Mouse (Mus musculus) cerebellum, adult 9-11 months (tissue): ENCODE results near the gene Cux1.
A peak's percentile ranks its signal among the peaks of the same experiment; 100 is the strongest.

Source experiments
- DNase-seq: peaks from one replicate; pipeline ENCODE4 v3.0.0; 2022

Gene Cux1

DNA sequence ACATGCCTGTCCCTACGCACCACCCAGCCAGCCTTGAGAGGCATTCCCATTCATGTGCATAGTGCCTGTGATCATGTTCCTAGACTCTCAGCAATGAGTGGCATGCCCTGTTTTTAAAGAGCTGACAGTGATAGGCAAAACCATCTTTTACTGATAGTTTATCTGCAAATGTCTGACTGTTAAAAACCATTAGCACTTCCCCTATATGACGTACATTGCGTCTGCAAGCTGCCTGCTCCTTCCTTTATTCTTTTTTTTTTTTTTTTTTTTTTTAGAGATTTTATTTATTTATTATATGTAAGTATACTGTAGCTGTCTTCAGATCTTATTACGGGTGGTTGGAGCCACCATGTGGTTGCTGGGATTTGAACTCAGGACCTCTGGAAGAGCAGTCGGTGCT, 205.3 kb downstream of the Cux1 start:
- DNase-seq: no peak

DNA sequence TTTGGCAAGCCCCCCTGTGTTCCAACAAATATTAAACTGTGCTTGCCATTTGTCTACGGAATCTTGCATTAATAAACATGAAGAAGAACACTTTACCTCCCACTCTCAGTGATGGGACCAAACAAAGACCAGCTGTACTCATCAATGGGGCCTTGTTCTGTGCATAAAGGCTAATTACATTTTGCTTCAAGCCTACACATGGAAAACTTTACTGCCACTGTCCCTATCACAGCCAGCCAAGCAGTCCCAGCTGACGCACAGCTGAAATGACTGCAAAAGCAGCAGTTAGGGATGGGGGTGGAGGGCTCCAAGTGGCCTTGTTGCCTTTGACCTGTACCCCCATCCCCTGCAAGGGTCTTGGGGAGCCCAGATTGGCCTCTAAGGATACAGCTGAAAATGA, 210.1 kb downstream of the Cux1 start:
- no peak for DNase-seq

DNA sequence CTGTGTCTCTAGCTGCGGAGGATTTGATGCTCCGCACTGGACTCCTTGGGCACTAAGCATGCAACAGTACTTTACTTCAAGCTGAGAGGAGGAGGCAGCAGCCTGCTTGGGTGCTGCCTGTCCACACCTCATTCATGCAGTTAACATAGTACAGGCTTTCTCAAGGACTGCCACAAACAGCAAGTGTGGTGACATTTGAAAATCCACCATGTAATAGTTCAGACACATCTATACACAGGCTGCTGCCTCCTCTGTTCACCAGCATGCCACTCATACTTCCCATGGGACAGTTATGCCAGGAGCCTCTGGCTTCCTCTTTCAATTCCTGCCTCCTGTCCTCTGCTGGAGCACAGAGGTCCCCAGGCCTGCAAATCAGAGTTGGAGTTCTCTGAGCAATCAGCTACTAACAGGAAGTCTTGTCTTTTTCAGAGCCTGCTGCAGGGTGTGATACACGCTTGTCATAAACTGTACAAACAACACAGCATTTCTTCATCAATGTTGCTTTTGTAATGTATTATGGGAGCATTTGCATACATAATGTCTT, 211.6 kb downstream of the Cux1 start:
- no peak for DNase-seq

DNA sequence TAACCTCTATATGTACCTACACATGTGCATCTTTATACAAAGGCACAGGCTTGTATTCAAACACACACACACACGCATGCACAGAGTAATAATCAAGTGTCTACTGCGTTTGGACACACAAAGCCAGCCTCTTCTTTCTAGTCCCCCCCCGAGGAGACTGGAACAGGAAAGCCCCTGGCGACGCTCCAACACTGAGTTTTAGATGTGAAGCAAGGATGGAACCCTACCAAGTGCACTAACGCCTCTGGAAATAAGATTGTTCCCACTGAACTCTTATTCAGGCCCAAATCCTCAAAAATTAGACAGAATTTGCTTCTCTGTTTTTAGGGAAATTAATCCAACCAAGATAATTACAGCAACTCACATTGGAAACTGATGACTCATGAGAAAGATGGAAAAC, 212.6 kb downstream of the Cux1 start:
- no peak for DNase-seq

DNA sequence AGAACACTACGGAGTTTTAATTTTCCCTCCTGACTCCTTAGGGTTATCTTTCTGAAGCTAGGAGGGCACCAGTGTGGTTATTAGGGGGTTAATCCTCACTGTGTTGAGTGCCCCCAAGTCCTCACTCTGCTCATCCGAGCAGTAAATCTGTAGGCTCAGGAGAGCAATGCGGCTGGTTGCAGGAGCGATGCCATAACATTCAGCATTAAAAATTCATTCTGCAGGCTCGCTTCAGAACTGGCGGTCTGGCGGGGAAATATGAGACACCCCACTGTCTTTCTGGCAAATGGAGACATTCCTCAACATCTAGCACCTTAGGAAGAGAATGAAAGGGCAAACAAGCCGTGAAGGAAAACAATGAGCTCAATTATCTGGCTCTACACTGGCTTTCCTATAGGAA, 214.2 kb downstream of the Cux1 start:
- peak; percentile 74 for DNase-seq

DNA sequence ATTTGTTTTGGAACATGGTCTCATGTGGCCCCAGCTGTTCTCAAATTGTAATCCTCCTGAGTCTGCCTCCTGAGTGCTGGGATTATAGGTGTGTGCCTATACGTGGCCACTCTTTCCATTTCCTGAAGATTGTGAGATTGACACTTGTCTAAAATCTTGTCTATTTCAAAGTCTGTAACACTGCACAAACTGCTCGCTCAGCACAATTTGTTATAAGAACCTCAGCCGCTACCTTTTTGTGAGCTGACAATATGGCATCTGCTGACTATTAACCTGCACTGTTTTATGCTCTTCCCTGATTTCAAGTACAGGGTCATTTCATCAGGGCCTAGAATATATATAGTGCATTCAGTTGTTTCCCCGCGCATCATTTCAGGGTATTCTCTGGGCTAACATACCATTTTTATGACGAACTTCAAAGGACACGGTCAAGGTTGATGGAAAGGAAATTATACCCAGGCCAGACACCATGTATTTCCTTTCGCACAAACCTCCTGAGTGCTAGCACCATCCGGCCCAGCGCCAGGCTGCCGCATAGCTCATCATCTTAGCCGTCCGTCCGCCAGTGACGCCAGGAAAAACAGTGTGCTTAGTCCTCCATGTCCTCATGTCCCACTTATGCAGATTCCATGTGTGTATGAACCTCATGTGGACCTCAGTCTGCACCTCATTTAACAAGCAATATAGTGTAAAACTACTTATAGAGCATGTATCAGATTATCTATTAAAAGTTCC, 224.0 kb downstream of the Cux1 start:
- no peak for DNase-seq

DNA sequence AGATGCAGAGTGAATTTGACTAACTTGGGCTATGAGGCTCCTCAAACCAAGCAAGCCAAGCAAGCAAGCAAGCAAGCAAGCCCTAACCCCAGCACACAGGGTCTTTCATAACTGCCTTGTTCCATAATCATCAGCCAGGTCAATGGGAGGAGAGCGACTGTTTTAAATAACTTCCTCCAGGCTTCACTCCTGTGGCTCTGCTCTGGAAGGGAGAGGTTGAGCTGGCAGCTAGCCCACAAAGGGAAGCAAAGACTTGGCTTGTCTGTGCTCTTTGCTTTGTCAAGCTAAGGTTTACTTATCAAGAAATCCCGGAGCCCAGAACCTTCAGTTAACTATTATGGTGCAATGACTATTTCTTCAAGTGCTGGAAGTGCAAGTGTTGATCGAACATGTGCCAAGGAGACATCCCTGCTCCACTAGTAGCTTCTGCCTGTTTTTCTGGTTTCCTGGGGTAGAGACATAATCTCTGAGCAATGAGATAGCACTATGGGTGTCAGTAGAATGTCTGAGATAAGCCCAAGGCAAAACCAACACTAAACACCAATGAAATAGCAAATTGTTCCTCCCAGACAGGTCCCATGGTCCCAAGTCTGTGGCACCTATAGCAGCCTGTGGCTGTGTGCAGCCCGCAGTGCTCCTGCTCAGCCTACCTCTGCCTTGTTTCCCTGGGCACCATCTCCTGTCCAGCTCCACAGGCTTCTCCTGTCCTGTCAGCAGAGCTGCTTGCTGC, 230.3 kb downstream of the Cux1 start:
- no peak for DNase-seq

DNA sequence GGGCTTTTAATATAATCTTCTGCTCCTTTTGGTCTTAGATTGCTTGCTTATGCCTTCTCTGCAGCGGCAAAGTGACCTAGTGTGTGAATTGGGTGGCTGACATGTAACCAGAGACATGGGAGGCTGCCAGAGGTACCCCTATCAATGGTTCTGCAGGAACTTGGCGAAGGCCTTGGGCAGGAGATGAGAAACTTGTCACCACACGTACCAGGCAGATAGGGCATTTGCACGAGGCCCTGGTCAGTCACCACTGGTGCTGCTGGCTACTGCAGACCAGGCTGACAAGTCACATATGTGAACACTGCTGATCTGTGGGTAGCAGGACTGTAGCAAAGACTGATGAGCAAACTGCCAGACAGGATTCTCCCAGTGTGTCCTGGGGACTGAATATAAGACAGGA, 231.6 kb downstream of the Cux1 start:
- DNase-seq: no peak

DNA sequence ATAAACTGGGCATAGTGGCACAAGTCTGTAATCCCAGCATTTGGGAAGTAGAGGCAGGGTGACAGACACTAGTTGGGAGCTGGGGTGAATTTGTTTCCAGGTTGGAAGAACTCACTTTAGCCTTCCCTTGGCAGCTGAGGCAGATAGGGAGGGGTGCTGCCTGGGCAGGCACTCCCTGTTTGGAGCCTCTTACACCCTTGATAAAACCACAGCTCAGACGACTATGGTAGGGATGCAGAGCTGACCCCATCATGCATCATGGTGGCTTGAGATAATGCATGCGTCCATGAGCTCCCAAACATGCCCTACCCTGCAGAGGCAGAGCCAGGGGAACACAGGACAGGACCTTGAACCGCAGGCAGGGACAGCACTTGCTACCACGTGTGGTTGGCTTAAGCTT, 232.5 kb downstream of the Cux1 start:
- no peak for DNase-seq

DNA sequence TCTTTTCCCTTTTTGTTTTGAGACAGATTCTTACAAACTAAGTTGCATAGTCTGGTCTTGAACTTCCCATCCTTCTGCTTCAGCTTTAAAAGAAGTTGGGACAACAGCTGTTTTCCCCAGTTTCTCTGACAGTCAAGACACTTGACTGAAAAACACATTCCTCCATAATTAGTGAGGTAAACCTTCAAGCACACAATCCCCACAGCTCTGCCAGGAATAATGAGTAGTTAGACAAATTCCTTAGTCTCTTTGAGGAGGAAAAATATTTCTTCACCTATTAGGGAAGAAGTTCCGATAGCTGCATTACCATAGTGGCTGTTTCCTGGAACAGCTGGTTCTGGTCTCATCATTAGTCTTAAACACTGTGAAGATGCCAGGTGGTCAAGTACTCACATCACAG, 233.2 kb downstream of the Cux1 start:
- DNase-seq: no peak

DNA sequence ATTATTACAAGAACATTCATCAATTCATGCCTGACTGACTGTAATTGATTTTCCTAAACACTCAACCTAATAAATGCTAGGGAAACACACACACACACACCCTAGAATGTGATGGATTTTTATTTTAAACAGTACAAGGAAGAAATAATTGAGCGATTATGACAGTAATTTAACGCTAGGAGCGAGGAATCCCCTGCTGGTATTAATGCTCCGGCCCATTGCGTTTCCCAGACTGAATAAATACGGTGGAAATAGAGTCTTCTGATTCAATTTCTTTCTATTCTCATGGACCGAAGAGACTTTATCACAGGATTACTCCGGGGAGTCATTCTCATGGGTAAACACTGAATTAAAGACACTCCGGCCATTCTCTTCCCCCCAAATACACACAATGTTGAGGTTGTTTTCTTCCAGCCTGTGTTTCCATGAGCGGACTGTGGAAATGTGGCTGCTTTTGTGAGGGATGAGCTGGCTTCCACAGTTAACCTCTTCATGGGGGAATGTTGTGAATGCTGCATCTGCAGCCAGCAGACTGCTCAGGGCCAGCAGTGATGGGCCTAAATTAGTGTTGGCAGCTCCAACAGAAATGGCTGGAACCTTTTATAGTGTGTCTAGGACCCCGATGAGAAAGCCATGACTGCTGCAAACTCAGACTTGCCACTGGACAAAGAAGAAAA, 234.4 kb downstream of the Cux1 start:
- no peak for DNase-seq

DNA sequence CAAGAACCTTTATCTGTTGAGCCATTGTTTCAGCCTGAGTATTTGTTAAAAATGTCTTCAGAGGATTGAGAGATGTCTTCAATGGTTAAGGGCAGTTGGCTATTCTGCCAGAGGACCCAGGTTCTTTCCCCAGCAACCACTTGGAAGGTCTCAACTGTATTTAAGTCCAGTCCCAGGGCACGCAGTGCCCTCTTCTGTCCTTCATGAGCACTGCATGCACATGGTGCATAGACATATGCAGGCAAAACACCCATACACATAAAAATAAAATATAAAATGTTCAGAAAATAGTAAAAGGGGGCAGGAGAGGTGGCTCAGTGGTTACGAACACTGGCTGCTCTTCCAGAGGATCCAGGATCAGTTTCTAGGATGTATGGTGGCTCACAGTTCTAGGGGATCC, 239.6 kb downstream of the Cux1 start:
- no peak for DNase-seq

DNA sequence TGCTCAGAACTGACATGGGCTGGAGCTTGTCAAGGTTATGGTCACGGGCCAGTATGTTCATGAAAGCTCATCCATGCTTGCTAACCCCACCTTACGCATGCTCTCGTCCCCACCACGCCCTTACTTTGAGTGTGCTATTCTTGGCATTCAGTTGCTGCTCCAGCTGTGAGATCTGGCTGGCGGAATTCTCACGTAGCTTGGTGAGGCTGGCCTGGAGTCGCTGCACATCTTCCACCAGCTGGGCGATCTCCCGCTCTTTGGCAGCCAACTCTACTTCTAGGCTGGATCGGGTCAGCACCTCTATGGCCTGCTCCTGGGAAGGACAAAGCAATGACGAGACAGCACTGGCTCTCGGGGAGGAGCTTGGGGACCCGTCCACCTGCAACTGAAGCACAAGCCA, 240.7 kb downstream of the Cux1 start:
- DNase-seq: no peak

DNA sequence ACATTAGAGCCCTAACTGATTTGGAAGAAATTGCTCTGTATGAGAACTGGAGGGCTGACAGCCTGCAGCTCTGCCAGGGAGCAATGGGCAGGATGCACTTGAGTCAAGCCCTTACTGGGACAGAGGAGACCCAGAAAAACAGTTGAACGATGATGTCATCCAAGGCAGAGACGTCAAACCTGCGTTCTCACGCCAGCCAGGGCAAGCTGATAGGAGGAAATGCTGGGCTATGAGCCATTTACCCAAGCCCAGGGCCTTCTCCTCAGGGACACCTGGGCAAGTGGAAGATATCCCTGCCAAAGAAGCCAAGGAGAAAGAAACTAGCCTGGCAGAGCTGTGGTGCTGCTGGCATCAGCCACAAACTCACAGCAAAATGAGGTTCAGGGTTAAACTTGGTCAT, 242.8 kb downstream of the Cux1 start:
- peak; percentile 58 for DNase-seq

DNA sequence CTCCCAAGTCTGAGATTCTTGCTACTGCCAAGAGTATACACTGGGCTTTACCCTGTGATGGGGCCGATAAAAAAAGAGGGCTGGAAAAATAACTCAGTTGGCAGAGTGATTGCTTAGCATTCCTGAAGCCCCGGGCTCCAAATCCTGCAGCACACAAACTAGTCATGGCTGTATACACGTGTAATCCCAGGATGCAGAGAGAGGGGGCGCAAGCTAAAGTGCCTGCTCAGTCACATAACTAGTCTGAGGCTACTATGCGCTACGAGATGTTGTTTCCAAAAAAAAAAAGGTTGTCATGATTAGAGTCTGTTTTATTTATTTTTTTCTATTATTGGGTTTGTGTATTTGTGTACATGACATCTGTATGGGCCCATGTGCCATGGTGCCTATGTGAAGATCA, 245.9 kb downstream of the Cux1 start:
- no peak for DNase-seq

DNA sequence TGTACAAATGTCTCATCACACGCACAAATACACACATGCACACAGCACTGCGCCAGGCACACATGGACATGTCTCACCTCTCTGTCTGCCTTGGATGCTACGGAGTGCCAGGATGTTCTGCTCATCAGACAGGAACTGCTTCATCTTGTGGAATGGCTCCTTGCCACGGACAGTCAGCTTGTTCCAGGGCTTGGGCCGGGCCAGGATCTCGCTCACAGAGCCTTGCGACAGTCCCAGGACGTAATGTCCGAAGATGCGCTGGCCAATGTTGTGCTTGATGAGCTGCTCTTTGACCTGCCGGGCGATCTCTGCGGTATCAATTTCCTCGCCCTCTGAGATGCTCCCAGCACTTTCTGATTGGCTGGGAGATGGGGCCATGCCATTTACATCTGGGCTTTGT, 254.7 kb downstream of the Cux1 start:
- peak; percentile 40 for DNase-seq

DNA sequence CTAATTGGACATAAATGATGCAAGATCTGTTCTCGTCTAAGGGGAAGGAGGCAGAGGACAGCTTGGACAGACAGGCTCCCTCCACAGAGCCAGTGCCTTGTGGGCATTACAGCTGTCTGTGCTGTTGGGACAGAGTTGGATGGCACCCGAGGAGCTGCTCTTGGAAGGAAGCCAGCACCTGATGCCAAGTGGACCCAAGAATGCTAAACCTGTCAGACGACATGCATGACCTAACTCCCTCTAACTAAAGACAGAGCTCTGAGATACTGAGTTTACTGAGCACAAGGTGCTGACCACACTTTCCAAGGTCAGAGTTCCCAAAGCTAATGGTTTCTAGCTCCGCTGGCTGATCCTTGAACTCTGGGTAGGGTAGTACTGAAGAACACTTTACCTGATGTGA, 255.1 kb downstream of the Cux1 start:
- peak; percentile 45 for DNase-seq

DNA sequence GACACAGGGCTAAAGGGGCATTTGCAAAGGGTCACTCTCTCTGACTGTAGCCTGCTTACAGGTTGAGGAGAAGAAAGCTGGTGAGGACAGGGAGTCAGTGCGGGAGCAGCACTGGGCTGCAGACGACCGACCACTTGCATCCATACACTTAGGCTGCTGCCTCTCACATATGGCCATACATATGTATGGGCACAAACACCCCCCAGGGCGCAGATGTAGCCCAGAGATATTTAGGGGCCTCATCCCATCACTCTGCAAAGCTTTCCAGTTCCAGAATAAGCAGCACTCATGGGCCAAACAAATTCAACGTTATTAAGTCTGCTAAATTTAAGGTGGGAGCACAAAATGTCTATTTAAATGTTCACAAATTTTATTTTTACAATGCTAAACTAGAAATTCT, 261.0 kb downstream of the Cux1 start:
- no peak for DNase-seq

DNA sequence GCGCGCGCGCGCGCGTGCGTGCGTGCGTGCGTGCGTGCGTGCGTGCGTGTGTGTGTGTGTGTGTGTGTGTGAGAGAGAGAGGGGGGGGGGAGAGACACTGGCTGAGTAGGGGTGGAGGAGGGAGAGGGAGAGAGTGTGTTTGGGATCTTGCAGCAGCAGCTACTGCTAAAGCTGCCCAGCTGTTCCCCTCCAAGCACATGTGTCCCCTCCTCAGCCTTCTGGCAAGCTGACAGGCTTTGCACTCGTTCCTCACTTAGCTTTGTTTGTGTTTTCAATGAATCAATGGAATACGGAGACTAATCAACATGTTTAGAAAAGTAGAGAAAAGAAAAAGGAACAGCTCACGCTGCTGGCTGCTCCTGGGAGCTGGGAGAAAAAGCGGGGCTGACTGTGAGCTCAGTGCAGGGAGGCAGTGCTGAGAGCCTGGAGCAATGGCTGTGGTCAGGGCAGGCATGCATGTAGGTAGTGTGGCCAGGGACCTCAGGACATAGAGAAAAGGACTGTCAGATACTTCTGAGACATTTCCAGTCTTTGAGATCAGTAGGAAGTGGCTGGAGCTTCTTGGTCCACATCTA, 263.8 kb downstream of the Cux1 start:
- DNase-seq: no peak

DNA sequence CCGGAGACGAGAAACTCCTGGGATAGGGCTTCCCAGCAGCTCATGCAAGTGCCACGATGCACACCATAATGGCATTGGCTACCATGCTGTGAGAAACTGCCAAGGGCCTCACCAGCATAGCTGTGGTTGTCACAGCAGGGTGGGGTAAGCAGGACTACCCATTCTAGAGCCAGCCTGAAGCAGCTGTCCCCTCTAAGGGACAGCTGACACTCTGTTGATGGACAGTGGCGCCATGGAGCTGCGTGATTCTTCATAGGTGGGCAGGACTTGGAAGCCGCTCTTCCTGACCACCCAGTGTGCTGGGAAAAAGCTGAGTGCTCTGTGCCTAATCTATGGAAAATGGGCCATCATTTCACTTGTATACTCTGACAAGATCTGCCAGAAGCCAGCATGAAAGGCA, 266.4 kb downstream of the Cux1 start:
- no peak for DNase-seq

DNA sequence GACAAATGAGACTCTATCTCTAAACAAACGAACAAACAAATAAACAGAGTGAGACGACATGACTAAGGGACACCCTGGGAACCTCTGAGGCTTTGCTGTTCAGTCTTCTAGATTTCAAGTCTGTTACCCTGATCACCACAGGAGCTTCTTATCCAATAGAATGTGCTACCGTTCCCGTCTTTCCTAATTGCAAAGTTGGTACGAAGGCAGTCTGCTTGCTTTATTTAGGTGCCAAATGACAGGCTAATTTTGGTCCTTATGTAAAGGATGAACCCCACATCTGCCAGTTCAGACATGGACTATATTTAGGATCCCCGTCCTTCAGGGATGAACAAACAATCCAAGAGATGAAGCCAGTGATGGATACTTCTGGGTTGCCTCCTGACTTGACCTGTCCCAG, 269.6 kb downstream of the Cux1 start:
- no peak for DNase-seq

DNA sequence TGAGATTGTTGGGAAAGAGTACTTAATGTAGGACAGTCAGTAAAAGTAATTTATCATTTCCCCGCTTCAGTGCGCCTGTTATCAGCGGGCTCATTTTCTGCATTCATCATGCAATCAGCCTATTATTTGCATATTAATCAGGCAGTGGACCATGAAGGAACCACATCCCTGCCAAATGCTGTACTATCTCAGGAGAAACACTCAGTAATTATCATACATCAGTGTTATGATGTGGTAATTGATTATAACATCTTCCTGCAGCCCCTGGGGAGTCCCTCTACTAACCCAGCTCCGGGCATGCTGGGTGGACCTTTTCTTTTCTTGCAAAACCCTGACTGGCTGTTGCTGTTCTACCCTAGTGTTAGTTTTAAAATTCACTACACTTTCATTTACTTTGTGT, 270.4 kb downstream of the Cux1 start:
- no peak for DNase-seq

DNA sequence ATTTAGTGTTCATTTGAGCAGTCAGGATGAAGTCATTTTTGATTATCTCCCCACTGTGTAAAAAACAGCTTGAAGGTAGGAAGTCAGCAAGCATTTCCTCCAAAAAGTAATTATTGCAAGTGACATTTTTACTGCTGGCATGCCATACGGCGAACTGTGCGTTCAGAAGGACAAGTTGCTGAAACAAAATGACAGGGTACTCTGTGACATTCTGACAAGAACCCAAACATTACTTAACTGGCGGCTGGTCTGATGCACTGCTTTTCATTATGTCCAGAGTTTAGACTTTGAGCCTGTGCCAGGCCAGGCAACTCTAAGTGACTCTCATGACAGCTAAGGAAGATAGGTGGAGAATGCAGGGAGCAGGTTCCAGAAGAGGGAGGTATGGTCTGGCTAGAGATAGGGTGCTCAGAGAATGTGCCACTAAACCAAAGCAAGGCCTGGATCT, 274.3 kb downstream of the Cux1 start:
- DNase-seq: peak; percentile 37

DNA sequence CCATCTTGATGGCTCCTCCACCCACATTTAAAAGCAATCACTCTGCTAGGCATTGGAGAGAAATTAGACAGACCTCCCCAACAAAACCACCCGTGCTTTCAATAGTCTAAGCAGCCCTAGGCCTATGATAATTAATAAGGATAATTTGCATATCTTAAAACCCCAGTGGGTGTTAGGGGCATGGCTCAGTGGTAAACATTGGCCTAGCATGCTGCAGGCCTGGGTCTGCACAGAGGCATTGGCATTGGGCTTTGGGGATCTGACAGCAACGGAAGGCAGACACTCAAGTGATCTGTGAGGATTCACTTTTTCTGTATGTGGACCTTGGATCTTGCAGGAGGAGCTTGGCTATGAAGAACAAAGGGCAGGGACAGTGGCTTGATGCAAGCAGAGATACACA, 274.9 kb downstream of the Cux1 start:
- DNase-seq: no peak
